Mouse (Mus musculus): Measurements from ENCODE around the gene Fbxl17. TPM values are rescaled to one million over a fixed set of nuclear protein-coding genes. Genes with fewer than 3 reads are reported as not detected.

The Fbxl17 gene
- total and polyA plus RNA-seq, 2 experiments from 2014 or later, result 10.7 to 32.0 TPM

GRCm38 (mm10) chr17:63092774-63093173, 407.0 kb downstream of the Fbxl17 start:
- WGBS, result 80% methylated on average over 6 of the region's 6 CpGs
- Histone ChIP-seq H3K4me2 (ENCODE audit: low read depth) (no peak overlapping the region), H3K36me3 (ENCODE audit: insufficient read depth) (no peaks in the 10 kb centered on the region), H3K4me3 (ENCODE audit: low read depth, low read length) (no peak overlapping the region), H3K9ac (no peak overlapping the region), H3K27ac (ENCODE audit: low read depth, low read length) (no peak overlapping the region), H3K27me3 (ENCODE audit: insufficient read depth, low read length) (no peaks in the 10 kb centered on the region), H3K4me1 (ENCODE audit: insufficient read depth) (no peaks in the 10 kb centered on the region), H3K9me3 (ENCODE audit: low read length) (no peaks in the 10 kb centered on the region)
- no peak for DNase-seq
- no peak for TF ChIP-seq CTCF (IDR thresholded peaks at IDR 0.05; ENCODE audit: low read depth)
- ATAC-seq, result no peak

- no peaks in the 10 kb centered on the region for H3K27me3 ChIP-seq (ENCODE audit: insufficient read depth, low read length)
- H3K27ac ChIP-seq (ENCODE audit: low read depth, low read length), result no peak overlapping the region
- no peak overlapping the region for H3K4me2 ChIP-seq (ENCODE audit: low read depth)
- DNase-seq (no peak), ATAC-seq (no peak)
- H3K4me3 ChIP-seq (ENCODE audit: low read depth, low read length), result no peak overlapping the region
- H3K36me3 ChIP-seq (ENCODE audit: insufficient read depth), result no peaks in the 10 kb centered on the region
- WGBS, result 88% methylated on average over 3 of the region's 3 CpGs
- no peaks in the 10 kb centered on the region for H3K4me1 ChIP-seq (ENCODE audit: insufficient read depth)
- H3K9ac ChIP-seq, result no peak overlapping the region
- TF ChIP-seq CTCF (IDR thresholded peaks at IDR 0.05; ENCODE audit: low read depth), result no peak
- no peaks in the 10 kb centered on the region for H3K9me3 ChIP-seq (ENCODE audit: low read length)
Observed at GRCm38 (mm10) chr17:63090112-63090511, 409.7 kb downstream of the Fbxl17 start.

- ATAC-seq, result no peak
- 65% methylated on average over 10 of the region's 10 CpGs for WGBS
- no peak overlapping the region for H3K27ac ChIP-seq (ENCODE audit: low read depth, low read length)
Observed at GRCm38 (mm10) chr17:63087265-63087664, 412.6 kb downstream of the Fbxl17 start.

GRCm38 (mm10) chr17:63086526-63086925, 413.3 kb downstream of the Fbxl17 start:
- no peak overlapping the region for H3K4me2 ChIP-seq (ENCODE audit: low read depth)
- ATAC-seq (no peak), DNase-seq (no peak)
- H3K4me1 ChIP-seq (ENCODE audit: insufficient read depth), result no peaks in the 10 kb centered on the region
- no peaks in the 10 kb centered on the region for H3K27me3 ChIP-seq (ENCODE audit: insufficient read depth, low read length)
- H3K9me3 ChIP-seq (ENCODE audit: low read length), result no peaks in the 10 kb centered on the region
- 66% methylated on average over 3 of the region's 3 CpGs for WGBS
- no peak overlapping the region for H3K27ac ChIP-seq (ENCODE audit: low read depth, low read length)
- H3K9ac ChIP-seq, result no peak overlapping the region
- no peak overlapping the region for H3K4me3 ChIP-seq (ENCODE audit: low read depth, low read length)
- no peaks in the 10 kb centered on the region for H3K36me3 ChIP-seq (ENCODE audit: insufficient read depth)
- no peak for TF ChIP-seq CTCF (IDR thresholded peaks at IDR 0.05; ENCODE audit: low read depth)

More at GRCm38 (mm10) chr17:63087265-63087664, 412.6 kb downstream of the Fbxl17 start:
- H3K36me3 ChIP-seq (ENCODE audit: insufficient read depth), result no peaks in the 10 kb centered on the region
- H3K9me3 ChIP-seq (ENCODE audit: low read length), result no peaks in the 10 kb centered on the region
- DNase-seq, result no peak
- H3K9ac ChIP-seq, result no peak overlapping the region
- TF ChIP-seq CTCF (IDR thresholded peaks at IDR 0.05; ENCODE audit: low read depth), result no peak
- H3K4me2 ChIP-seq (ENCODE audit: low read depth), result no peak overlapping the region
- H3K27me3 ChIP-seq (ENCODE audit: insufficient read depth, low read length), result no peaks in the 10 kb centered on the region
- no peaks in the 10 kb centered on the region for H3K4me1 ChIP-seq (ENCODE audit: insufficient read depth)
- no peak overlapping the region for H3K4me3 ChIP-seq (ENCODE audit: low read depth, low read length)

GRCm38 (mm10) chr17:63085227-63085626, 414.6 kb downstream of the Fbxl17 start:
- Histone ChIP-seq H3K4me3 (ENCODE audit: low read depth, low read length) (no peak overlapping the region), H3K9me3 (ENCODE audit: low read length) (no peaks in the 10 kb centered on the region), H3K36me3 (ENCODE audit: insufficient read depth) (no peaks in the 10 kb centered on the region), H3K4me1 (ENCODE audit: insufficient read depth) (no peaks in the 10 kb centered on the region), H3K4me2 (ENCODE audit: low read depth) (no peak overlapping the region), H3K27ac (ENCODE audit: low read depth, low read length) (no peak overlapping the region), H3K9ac (no peak overlapping the region), H3K27me3 (ENCODE audit: insufficient read depth, low read length) (no peaks in the 10 kb centered on the region)
- no peak for TF ChIP-seq CTCF (IDR thresholded peaks at IDR 0.05; ENCODE audit: low read depth)
- 89% methylated on average over 6 of the region's 6 CpGs for WGBS
- ATAC-seq, result no peak
- no peak for DNase-seq

GRCm38 (mm10) chr17:63079087-63079486, 420.7 kb downstream of the Fbxl17 start:
- no peak overlapping the region for H3K27ac ChIP-seq (ENCODE audit: low read depth, low read length)
- ATAC-seq (peak; percentile 27; the same call in 1 of the 2 replicates), DNase-seq (no peak)

GRCm38 (mm10) chr17:63077509-63077908, 422.3 kb downstream of the Fbxl17 start:
- no peak for DNase-seq

More at GRCm38 (mm10) chr17:63079087-63079486, 420.7 kb downstream of the Fbxl17 start:
- no peak overlapping the region for H3K4me3 ChIP-seq (ENCODE audit: low read depth, low read length)
- no peaks in the 10 kb centered on the region for H3K36me3 ChIP-seq (ENCODE audit: insufficient read depth)
- 52% methylated on average over 5 of the region's 5 CpGs for WGBS
- H3K9me3 ChIP-seq (ENCODE audit: low read length), result no peaks in the 10 kb centered on the region
- H3K9ac ChIP-seq, result no peak overlapping the region
- H3K4me2 ChIP-seq (ENCODE audit: low read depth), result no peak overlapping the region
- H3K27me3 ChIP-seq (ENCODE audit: insufficient read depth, low read length), result no peaks in the 10 kb centered on the region
- peaks cover 20% of the 10 kb centered on the region for H3K4me1 ChIP-seq (ENCODE audit: insufficient read depth)
- no peak for TF ChIP-seq CTCF (IDR thresholded peaks at IDR 0.05; ENCODE audit: low read depth)

More at GRCm38 (mm10) chr17:63077509-63077908, 422.3 kb downstream of the Fbxl17 start:
- H3K27me3 ChIP-seq (ENCODE audit: insufficient read depth, low read length), result no peaks in the 10 kb centered on the region
- H3K27ac ChIP-seq (ENCODE audit: low read depth, low read length), result no peak overlapping the region
- no peaks in the 10 kb centered on the region for H3K9me3 ChIP-seq (ENCODE audit: low read length)
- H3K36me3 ChIP-seq (ENCODE audit: insufficient read depth), result no peaks in the 10 kb centered on the region
- no peak overlapping the region for H3K9ac ChIP-seq
- ATAC-seq, result no peak
- WGBS, result 82% methylated on average over 5 of the region's 5 CpGs
- H3K4me3 ChIP-seq (ENCODE audit: low read depth, low read length), result no peak overlapping the region
- no peak overlapping the region for H3K4me2 ChIP-seq (ENCODE audit: low read depth)
- H3K4me1 ChIP-seq (ENCODE audit: insufficient read depth), result peaks cover 20% of the 10 kb centered on the region
- no peak for TF ChIP-seq CTCF (IDR thresholded peaks at IDR 0.05; ENCODE audit: low read depth)

Measured in forebrain, postnatal 0 days (tissue).